Mouse (Mus musculus): ENCODE measurements around the gene Fmnl2.

DNA sequence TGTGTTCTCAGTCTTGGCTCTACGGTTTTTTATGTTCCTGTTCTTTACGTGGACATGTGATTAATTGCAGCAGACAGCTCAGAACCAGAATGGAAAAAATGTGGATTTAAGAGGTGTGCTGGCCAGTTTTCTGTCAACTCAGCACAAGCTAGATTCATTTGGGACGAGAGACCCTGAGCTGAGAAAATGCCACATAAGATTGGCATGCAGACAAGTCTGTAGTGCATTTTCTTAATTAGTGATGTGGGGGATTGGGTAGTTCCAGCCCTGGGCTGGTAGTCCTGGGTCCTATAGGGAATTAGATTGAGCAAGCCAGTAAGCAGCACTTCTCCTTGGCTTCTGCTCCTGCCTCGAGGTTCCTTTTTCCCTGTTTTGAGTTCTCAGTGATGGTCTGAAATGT is 26.4 kb downstream of the Fmnl2 start:
- TF ChIP-seq POLR2A (IDR thresholded peaks at IDR 0.05; ENCODE audit: low read depth, low read length) (no peak), CTCF (IDR thresholded peaks at IDR 0.05; ENCODE audit: extremely low read depth, insufficient read depth, insufficient read length, insufficient replicate concordance) (no peak)
